Mouse (Mus musculus) ES-Bruce4 (cell line): ENCODE data around the gene Gm3238. TPM values are rescaled to one million over a fixed set of nuclear protein-coding genes. Genes with fewer than 3 reads are reported as not detected.

Experiments
- H3K27ac ChIP-seq: 2 replicates; pipeline ENCODE4 v1.5.1; 2012; ENCODE audit warnings: low read length, inconsistent platforms; ENCODE audit not compliant: insufficient read depth
- H3K27me3 ChIP-seq: 2 replicates; pipeline ENCODE4 v1.6.1; 2012; ENCODE audit warnings: mild to moderate bottlenecking, low read length, inconsistent platforms; ENCODE audit not compliant: control insufficient read depth, poor library complexity, insufficient read depth, severe bottlenecking
- H3K36me3 ChIP-seq: 2 replicates; pipeline ENCODE4 v1.6.1; 2012; ENCODE audit warnings: inconsistent platforms, mild to moderate bottlenecking, low read length, moderate library complexity; ENCODE audit not compliant: control insufficient read depth, poor library complexity, insufficient read depth, severe bottlenecking
- H3K4me1 ChIP-seq: one replicate; pipeline ENCODE4 v1.8.1; 2011; ENCODE audit warnings: low read length; ENCODE audit not compliant: control insufficient read depth, insufficient read depth
- H3K4me3 ChIP-seq: 2 replicates; pipeline ENCODE4 v1.5.1; 2011; ENCODE audit warnings: low read depth, mild to moderate bottlenecking, low read length
- H3K9ac ChIP-seq: 2 replicates; pipeline ENCODE4 v1.6.1; 2012; ENCODE audit warnings: low read depth, mild to moderate bottlenecking, inconsistent platforms; ENCODE audit not compliant: poor library complexity, severe bottlenecking
- H3K9me3 ChIP-seq: replicated peaks from 2 replicates; pipeline ENCODE4 v1.6.1; 2012; ENCODE audit warnings: mild to moderate bottlenecking, low read length, inconsistent platforms; ENCODE audit not compliant: control insufficient read depth, poor library complexity, insufficient read depth, severe bottlenecking
- CTCF ChIP-seq: IDR thresholded peaks from one replicate; pipeline ENCODE4 v1.8.1; 2011; ENCODE audit warnings: low read depth, low read length
- POLR2A ChIP-seq: IDR thresholded peaks from one replicate; pipeline ENCODE4 v1.8.1; 2011; ENCODE audit warnings: low read length; ENCODE audit not compliant: insufficient read depth
- polyA plus RNA-seq: library from polyadenylated mRNA; stranded (reverse); fragments of >200 nt; gene quantifications from 2 replicates; pipeline ENCODE4 v1.2.4, GENCODE M21; 2011; ENCODE audit warnings: low read depth; ENCODE audit not compliant: missing spikeins, insufficient read depth, insufficient read length

Gene Gm3238
- polyA plus RNA-seq, 1 experiment = not detected

DNA sequence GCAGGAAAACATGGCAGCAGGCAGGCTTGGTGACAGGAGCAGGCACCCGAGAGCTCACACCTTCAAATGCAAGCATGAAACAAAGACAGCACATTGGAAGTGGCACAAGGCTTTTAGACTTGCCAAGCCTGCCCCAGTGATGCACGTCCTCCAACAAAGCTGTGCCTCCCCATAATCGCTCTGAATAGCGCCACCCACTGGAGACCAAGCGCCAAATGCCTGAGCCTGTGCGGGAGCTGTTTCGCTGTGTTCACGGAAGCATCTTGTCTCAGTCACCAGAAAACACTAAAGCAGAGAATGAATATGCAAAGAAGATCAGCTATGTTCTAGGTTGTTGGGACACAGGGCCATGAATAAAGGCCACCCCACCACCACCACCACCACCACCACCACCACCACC, 46.3 kb downstream of the Gm3238 start:
- Histone ChIP-seq H3K9me3 (no peaks in the 10 kb centered on the region; the same call in 1 of the 2 replicates), H3K9ac (no peak overlapping the region), H3K4me1 (no peaks in the 10 kb centered on the region), H3K36me3 (no peaks in the 10 kb centered on the region), H3K27ac (no peak overlapping the region), H3K27me3 (no peaks in the 10 kb centered on the region), H3K4me3 (no peak overlapping the region)
- TF ChIP-seq POLR2A = no peak
- TF ChIP-seq CTCF = peak; percentile 66

Other genes starting within 250 kb of the Gm3238 start
- 0.61 and 0.82 TPM in 2 replicates for gene Itgb2, start 241.1 kb downstream of the Gm3238 start, polyA plus RNA-seq
- gene Pttg1ip, start 189.6 kb downstream of the Gm3238 start, polyA plus RNA-seq = 83.2 and 89.6 TPM in 2 replicates
- gene Sumo3, start 165.2 kb downstream of the Gm3238 start, polyA plus RNA-seq = 218 and 242 TPM in 2 replicates
- 50.7 and 57.6 TPM in 2 replicates for gene Gm49325, start 165.1 kb downstream of the Gm3238 start, polyA plus RNA-seq
- 40.2 and 43.2 TPM in 2 replicates for gene Ube2g2, start 149.1 kb downstream of the Gm3238 start, polyA plus RNA-seq
- 0.91 and 1.2 TPM in 2 replicates for gene Tspear, start 84.8 kb downstream of the Gm3238 start, polyA plus RNA-seq
- gene Gm19402, start 80.6 kb downstream of the Gm3238 start, polyA plus RNA-seq = not detected in 2 replicates
- not detected in 2 replicates for gene Gm9508, start 74.1 kb downstream of the Gm3238 start, polyA plus RNA-seq
- gene Gm10272, start 64.7 kb downstream of the Gm3238 start, polyA plus RNA-seq = not detected in 2 replicates
- not detected in 2 replicates for gene Gm10024, start 59.9 kb downstream of the Gm3238 start, polyA plus RNA-seq
- not detected in 2 replicates for gene Gm10142, start 55.5 kb downstream of the Gm3238 start, polyA plus RNA-seq
- not detected in 2 replicates for gene Krtap12-1, start 50.7 kb downstream of the Gm3238 start, polyA plus RNA-seq
- not detected in 2 replicates for gene Gm10100, start 44.8 kb downstream of the Gm3238 start, polyA plus RNA-seq
- not detected in 2 replicates for gene Gm18596, start 28.7 kb downstream of the Gm3238 start, polyA plus RNA-seq
- gene Gm9736, start 20.0 kb downstream of the Gm3238 start, polyA plus RNA-seq = not detected in 2 replicates
- gene Gm3233, start 11.6 kb downstream of the Gm3238 start, polyA plus RNA-seq = not detected in 2 replicates
- gene Gm7138, start 5.6 kb upstream of the Gm3238 start, polyA plus RNA-seq = not detected in 2 replicates
- not detected in 2 replicates for gene Gm3250, start 11.2 kb upstream of the Gm3238 start, polyA plus RNA-seq
- gene Gm7137, start 16.9 kb upstream of the Gm3238 start, polyA plus RNA-seq = not detected in 2 replicates
- not detected in 2 replicates for gene Gm9639, start 23.8 kb upstream of the Gm3238 start, polyA plus RNA-seq
- not detected in 2 replicates for gene Gm19668, start 27.8 kb upstream of the Gm3238 start, polyA plus RNA-seq
- gene Gm9507, start 40.5 kb upstream of the Gm3238 start, polyA plus RNA-seq = not detected in 2 replicates
- gene Gm2696, start 43.4 kb upstream of the Gm3238 start, polyA plus RNA-seq = not detected in 2 replicates
- gene Krtap10-4, start 55.8 kb upstream of the Gm3238 start, polyA plus RNA-seq = not detected in 2 replicates
- gene Krtap10-10, start 64.6 kb upstream of the Gm3238 start, polyA plus RNA-seq = not detected in 2 replicates
- not detected in 2 replicates for gene Gm36176, start 75.5 kb upstream of the Gm3238 start, polyA plus RNA-seq
- gene Gm10318, start 81.5 kb upstream of the Gm3238 start, polyA plus RNA-seq = not detected in 2 replicates
- not detected in 2 replicates for gene Gm3285, start 90.7 kb upstream of the Gm3238 start, polyA plus RNA-seq
- gene Lrrc3, start 131.2 kb upstream of the Gm3238 start, polyA plus RNA-seq = 5.6 and 6.3 TPM in 2 replicates
- 0.07 TPM in 1 of 2 replicates, not detected in the other for gene Trpm2, start 199.2 kb upstream of the Gm3238 start, polyA plus RNA-seq
- gene 1810043G02Rik, start 207.2 kb upstream of the Gm3238 start, polyA plus RNA-seq = 4.2 and 4.7 TPM in 2 replicates
- gene Pfkl, start 238.8 kb upstream of the Gm3238 start, polyA plus RNA-seq = 100 and 102 TPM in 2 replicates